Mouse (Mus musculus) right cerebral cortex, postnatal 14 days (tissue): ENCODE data around the gene Ddah1.
A peak's percentile ranks its signal among the peaks of the same experiment; 100 is the strongest.

Source experiments
- DNase-seq: peaks from one replicate; pipeline ENCODE4 v3.0.0; 2022

Gene Ddah1

DNA sequence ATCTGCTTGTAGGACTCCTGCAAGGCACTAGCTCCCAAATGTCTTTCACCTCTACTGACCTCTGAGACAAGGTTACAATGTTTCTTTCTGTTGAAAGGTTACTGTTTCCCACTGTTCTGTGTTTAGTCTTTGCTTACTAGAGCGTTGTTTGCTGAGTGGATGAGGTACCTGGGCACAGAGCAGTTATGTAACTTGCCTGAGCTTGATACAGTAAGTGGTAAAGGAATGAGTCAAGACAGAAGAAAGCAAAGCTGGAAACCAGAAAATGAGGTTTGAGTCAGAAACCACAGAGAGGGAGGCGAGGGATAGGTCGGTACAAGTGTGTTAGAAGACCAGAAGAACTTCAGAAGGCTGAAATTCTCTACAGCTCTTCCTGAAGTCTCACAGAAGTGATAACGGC lies 158.4 kb downstream of the Ddah1 start:
- DNase-seq, result no peak

DNA sequence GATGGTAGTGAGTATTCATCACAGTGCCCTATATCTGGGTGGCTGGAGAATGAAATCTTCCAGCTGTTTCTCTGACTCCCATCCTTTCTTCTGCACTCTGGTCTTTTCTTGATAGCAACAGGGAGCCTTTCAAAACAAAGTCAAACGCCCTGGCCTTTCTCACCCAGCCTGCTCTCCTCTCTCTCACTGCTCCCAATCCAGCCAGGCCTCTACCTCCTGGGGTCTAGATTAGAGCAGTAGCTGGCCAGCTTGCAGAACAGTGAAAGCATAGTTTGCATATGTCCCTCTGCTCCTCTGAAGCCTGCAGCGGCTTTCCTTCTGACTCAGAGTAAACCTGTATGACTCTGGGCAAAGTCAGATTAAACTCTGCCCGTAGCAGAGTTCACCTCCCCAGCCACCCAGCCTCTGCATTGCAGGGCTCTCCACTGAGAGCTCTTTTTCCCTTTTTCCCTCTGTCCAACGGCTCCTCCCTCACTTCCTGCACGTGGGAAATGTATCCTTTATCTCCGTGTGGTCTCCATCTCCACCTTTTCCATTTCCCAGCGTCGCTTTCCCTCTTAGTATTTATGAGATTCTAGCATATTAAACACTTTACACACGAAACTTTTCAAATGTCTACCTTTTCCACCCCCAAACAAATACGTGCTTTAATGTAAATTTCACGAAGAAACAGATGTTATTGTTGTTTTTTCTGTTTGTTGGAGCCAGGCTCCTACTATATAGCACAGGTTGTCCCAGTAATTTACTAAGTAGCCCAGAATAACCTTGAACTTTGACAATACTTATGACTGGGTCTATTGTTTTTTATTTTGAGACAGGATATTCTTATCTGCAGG lies 163.8 kb downstream of the Ddah1 start, which contains the start of gene Bcl10:
Bcl10 (plus strand) TSS at position 786 of the 836 bp plus-strand sequence.
- DNase-seq, result no peak

DNA sequence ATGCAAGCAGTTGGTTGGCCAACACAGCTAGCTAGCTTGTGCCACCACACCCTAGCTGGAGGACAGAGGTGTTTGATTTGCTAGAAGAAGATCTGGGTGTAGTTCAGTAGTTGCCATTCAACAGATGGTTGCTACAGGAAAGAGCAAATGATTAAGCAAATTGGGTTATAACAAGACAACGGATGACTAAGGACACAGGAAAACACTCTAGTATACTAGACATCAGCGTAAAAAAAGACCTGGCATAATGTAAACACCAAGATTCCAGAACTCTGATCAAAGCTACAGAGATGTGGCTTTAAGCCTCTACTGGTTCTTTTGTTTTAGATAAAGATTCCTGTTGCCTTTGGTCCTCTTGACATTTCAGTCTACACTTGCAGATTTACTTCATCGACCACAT lies 164.5 kb downstream of the Ddah1 start:
- DNase-seq, result no peak

DNA sequence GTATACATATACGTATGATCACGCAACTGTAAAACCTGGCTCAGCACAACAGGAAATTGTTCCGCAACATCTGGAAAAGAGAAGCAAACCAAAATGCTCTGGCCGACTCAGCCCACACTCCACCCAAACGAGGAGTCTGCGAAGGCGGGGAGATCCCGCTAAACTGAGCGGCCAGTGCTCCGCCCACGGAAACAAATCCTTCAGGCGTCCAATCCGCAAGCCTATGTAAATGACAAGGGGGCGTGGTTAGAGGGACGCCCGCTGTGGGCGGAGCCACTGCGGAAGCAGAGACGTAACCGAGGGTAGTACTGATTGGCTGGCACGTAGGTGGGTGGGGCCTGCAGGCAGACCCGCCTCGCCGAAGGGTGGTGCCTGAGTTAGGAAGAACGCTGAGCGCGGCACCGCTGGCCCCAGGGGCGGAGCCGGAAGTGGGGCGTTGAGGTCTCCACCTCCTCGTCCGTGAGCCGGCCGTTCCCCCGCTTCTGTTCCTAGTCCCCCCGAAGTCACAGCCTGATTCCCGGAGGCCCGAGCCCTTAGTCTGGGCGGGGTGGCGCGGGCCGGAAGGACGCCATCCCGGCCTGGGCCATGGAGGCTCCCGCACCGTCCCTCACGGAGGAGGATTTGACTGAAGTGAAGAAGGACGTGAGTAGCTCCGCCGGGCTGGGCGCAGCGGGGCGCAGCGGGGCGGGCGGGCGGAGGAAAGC lies 165.6 kb downstream of the Ddah1 start:
- DNase-seq, result peak; percentile 98

DNA sequence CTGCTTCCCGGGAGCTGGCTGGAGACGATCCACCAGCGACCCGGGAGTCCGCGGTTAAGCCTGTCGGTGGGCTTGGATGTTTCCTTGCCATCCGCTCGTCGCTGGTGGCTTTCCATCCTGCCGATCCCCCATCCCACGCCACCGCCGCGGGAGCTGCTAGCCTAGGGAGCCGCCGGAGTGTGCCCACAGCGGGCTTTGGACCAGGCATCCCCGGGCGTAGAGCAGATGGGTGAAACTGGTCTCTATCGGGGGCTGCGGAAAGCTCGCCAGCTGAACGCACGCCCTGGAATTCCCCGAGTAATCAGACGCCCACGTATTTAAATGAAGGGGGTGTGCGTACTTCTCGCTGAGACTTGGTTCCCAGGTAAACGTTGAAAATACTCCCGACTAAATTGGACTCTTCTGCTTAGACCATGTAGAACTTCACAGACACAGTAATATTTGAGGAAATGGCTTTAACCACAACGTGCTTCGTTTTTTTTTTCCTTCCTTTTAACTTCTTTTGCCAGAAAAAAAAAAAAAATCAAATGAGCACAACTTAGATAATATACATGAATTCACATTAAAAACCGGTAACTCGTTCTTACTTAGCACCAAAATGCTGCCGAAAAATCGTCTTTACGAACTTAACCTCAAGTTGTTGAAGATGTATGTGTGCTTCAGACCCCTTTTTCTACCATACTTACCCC lies 166.3 kb downstream of the Ddah1 start:
- DNase-seq, result peak; percentile 60

DNA sequence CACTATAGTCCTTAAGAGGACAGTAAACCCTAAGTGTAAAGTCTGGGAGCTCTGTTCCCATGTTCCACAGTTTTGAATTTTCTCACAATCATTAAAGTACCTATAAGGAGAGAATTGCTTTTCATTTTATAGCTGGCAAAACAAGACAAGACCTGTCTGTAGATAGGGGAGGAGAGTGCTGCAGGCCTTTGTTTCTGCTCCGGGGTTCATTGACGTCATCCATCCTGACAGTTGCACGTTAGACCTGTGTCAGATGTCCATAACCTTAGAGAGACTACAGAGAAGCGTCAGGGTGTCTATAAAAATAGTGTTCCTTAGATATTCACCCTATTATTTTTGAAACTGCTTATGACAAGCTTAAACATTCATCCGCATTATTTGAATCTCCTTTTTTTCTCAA lies 167.0 kb downstream of the Ddah1 start:
- DNase-seq, result no peak

DNA sequence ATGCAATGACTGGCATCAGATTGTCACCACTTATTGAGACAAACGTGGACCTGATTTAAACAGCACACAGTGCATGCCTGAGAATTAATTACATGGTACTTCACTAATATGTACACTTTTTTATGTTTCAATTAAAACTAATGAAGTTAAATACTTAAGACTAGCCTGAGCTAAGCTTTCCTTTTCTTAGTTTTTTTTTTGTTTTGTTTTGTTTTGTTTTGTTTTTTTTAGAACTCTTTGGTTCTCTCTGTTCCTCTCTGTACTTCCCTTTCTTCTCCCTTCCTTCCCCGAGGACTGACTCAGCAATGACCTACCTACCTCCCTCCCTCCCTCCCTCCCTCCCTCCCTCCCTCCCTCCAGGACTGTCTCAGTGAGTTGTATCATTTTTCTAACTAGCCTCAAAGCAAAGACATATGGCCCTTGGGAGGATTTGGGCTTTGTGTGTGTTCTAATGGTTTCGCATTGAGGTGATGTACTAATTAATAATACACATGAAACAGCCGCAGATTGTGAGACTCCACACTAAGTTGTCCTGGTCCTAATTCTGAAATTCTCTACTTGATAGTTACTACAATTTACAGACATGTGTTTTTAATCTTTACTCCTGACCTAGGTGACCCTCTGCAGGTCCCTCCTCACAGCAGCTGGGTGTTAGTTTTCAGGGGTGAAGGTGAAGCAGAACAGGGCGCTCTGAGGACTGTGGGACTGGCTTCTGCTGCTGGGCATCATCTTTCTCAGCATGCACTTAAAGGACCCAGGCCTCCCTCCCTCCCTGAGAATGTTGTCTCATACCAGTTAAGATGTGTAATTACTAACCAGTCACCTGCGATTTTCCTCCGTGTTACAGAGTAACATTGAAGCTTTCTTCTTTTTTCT lies 171.3 kb downstream of the Ddah1 start:
- DNase-seq, result no peak

DNA sequence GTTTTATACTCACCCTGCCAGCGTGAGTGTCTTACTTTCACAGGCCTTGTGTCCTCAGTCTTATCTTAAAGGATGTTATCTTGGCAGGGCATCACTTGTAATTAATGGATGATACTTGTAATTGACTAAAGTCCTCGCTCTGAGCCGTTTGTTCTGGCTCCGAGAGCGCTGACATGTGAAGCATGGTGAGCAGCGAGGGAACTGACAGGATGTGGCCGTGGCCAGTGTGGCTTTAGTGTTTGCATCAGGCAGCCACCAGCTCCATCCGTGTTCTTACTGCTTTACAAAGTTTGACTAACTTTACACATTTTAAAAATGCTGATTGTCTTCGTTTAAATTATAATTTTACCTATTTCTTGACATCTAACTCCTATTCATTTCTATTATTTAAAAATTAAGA lies 175.4 kb downstream of the Ddah1 start:
- DNase-seq, result no peak

DNA sequence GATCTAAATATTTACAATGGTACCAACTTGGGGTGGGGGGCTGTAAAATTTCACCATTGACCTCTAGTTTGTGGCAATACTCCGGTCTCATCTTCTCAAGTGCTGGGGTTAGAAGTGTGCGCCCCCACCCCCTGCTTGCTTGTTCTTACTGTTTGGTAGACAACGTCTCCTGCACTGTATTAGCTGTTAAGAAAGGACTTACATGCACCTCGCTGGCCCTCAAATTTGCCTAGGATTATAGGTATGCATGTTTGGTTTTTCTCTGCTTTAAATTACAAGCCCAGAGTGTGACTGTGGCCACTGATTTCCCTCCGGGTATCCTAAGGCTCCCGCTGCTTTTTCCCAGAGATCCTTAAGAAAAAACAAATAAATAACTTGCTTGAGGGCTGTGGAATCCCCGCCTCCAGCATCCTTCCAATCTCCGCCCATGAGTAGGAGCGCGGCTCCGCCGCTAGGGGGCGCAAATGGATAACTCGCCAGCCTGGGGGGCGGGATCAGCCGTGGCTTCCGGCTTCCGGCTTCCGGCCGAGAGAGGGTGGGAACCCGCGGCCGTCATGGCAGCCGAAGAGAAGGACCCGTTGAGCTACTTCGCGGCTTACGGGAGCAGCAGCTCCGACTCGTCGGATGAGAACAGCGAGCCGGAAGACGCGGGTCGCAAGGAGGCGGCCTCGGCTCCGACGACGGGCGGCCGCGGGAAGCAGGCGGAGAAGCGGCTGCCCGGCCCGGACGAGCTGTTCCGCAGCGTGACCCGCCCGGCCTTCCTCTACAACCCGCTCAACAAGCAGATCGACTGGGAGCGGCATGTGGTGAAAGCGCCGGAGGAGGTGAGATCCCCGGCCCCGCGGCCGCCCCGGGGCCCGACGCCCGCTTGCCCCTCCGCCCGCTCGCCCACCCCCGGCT lies 179.3 kb downstream of the Ddah1 start, which contains the start of gene 2410004B18Rik:
2410004B18Rik (plus strand) TSS at position 510 of the 900 bp plus-strand sequence.
- peak; percentile 92 for DNase-seq

DNA sequence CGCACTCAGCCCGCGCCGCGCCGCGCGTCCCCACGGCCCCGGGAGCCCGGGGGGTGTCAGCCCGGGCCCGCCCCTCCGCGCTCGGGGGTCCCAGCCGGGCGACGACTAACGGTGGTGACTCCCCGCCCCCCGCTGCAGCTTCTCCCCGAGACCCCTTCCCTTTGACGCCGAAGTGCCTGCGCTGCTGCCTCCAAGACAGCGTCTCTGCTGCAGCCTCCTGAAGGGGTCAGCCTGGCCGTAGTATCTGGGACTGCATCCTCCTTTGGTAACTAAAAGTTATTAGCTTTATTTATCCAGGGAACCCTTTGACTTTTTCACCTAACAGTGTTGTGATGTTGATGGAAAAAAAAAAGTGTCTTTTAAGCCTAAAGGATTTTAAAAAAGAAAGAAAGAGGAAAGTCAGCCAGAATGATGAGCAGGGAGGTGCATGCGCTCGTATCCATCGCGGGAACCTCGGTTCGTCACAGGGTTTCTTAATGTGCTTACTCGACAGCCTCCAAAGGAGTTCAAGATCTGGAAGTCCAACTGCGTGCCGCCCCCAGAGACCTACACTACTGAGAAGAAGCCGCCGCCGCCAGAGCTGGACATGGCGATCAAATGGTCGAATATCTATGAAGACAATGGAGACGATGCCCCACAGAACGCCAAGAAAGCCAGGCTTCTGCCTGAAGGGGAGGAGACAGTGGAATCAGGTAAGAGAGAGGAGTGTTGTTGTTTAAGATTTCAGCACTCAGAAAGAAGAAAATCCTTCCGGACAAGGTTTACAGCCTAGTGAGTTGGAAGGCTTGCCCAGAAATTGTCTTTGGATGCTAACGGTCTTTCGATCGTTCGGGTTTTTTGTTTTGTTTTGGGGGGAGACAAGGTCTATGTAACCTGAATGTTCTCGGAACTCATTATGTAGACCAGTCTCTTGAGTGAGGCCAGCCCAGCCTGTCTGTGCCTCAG lies 180.2 kb downstream of the Ddah1 start:
- peak; percentile 19 for DNase-seq

DNA sequence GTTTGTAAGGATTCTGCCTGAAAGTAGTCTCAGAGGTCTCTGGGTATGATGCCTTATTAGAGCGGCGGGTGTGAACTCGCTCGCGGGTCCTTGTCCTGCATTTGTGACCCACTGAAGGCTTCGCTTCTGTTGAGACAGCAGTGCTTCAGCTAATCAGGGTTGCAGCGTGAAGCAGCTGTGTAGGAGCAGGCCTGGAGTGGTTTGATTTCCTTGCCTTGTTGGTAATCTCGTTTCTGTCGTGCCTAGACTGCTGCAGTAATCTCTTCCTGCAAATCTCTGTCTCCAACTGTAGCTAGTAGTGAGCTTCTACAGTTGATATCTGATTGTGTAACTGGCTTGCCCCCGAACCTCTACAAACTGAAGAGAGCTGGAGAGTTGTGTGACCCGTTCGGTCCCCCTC lies 180.9 kb downstream of the Ddah1 start:
- DNase-seq, result no peak

DNA sequence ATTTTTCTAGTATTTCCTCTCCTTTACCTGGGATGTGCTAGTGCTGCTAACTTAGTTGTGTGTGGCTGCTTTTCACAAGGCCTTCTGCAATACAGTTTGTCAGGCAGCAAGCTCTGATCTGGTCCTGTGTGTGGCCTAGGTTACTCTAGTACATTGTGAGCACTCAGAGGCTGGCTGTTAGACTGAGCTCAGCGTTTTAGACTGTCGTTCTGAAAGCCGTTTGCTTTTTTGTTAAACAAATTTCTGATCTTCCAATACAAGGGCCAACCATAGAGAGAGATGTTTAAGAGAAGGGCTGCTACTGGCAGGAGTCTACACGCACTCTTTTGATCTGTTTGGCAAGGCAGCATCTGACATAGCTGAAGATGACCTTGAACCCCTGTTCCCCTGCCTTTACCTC lies 181.5 kb downstream of the Ddah1 start:
- no peak for DNase-seq

DNA sequence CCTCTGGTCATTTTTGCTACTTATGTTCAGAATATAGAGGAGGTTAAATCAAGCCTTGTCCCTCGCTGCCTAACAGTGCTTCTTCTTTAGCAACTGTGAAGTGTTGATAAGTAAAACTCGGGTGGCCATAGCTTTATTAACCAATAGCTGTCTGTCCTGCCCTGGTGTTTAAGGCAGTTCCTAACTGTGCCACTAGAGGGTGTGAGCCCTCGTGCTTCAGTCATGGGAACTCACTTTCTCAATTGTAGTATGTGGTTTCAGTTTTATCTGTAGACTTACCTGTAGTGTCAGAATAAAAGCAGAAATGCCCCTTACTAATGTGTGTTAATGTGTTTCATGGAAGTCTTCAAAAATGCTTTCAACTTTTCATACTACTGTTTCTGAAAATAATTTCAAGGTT lies 183.5 kb downstream of the Ddah1 start:
- peak; percentile 53 for DNase-seq
